Mouse (Mus musculus) lung, postnatal 10 days (tissue): Measurements from ENCODE around the gene Axl.
A peak's percentile ranks its signal among the peaks of the same experiment; 100 is the strongest.
"Not testable (repeated sequence)": the region's sequence is repeated elsewhere in the genome, so short reads cannot be mapped to it uniquely, and the experiment has no call there.

Source experiments
- DNase-seq: peaks from one replicate; pipeline ENCODE4 v3.0.0; 2021

Axl gene

DNA sequence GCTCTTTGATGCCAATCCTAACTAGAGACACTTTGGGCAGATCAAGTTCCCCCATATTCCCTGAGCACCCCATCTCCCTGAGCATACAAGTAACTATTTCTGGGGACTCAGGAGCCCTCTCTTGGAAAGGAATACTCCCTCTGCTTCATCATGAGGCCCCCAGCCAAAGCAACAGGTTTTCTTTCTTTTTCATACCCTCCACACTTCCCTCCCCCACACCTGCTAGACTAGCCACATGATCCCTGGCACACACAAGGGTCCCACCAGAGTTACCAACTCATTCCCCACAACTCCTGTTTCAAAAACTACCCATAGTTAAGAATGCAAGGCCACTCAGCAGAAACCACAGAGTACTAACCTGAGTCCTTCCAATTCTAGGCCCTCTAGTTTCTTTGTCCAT lies 35.4 kb downstream of the Axl start:
- no peak for DNase-seq

DNA sequence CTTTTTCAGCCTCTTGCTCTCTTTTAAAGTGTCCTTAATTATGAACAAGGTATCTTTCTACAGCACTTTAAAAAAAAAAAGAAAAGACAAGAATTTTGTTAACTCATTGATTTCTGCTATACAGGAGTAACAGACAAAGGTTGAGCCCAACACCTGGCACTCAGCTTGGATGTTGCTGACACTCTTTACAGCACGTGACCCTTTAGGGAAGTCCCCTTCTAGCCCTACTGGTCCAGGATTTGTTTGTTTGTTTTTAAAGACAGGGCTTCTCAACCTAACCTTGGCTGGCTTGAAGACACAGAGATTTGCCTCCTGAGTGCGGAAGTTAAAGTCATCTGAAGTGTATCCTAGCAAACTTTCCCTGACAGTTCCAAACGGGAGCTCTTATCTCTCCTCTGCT lies 41.7 kb downstream of the Axl start:
- no peak for DNase-seq

- DNase-seq: no peak
These were observed 50.2 kb downstream of the Axl start for GRCm38 (mm10) chr7:25738277-25738676.

GRCm38 (mm10) chr7:25736920-25737319 lies 51.6 kb downstream of the Axl start:
- no peak for DNase-seq

DNA sequence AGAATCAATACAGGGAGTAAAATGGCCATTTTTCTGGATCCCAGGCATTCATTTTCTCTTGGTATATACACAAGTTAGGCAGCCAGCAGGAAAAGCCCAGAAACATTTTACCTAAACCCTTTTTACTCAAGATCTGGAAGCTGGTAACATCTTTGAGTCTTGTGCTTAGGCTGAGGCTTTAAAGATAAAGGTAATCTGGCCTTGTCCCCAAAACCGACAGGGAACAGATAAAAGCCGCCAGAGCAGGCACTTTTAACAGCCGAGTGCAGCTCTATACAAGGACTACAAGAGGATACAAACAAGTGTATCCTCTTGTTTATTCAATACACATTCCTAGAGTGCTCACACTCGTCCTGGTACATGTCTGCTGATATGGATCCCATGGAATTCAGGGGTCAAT lies 53.5 kb downstream of the Axl start:
- no peak for DNase-seq

DNA sequence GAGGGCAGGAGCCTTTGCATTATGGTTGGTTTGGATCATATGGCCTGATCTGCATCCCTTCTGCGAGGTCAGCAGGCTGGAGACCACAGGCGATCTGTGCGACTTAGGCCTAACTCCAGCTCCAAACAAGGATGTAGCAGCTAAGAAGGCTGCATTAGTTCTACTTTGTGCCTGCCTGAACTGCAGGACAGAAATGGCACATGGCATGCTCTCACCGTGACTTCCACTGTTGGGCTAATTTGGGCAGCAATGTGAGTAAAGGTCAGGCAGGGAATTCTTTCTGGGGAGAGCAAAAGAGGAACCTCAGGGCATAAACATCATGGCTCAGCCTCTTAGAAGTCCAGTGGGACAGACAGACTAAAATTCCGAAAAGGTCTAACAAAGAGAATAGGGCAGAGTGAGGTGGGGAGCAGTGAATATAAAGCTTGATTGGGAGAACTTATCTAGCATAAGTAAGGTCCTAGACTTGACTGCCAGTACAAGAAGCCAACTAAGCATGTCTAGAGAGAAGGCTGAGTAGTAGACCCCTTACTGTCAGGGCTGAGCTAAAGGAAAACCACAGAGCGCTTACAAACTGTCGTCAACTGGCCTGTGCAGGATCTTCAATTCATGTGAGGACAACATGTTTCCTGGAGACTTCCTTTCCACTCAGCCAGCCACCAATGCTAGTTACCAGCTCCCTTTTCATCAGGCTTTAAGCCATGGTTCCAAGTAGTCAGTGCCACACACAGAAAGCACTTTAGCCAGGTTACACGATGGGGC lies 57.0 kb downstream of the Axl start:
- DNase-seq: no peak

DNA sequence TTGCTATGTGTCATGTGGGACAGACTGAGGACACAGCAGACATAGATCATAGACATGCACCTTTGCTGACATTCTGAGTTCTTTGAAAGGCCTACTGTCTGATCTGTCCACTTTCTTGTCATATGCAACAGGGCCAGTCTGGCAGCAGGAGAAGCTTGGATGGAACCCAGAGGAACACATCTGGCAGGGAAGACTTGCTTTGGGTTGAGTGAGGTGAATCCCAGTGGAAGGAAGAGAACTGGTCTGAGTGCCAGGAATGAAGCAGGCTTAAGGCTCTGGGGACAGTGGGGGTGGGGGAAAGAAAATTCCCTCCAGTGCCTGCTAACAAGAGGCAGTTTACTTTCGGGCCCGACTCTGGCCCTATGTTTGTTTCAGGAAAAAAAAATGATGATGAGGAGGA lies 58.6 kb downstream of the Axl start:
- peak; percentile 35 for DNase-seq

- no peak for DNase-seq
These were observed 59.1 kb downstream of the Axl start for GRCm38 (mm10) chr7:25729396-25729795.

- DNase-seq: no peak
These were observed 60.7 kb downstream of the Axl start for GRCm38 (mm10) chr7:25727800-25728199.

GRCm38 (mm10) chr7:25725886-25726285 lies 62.6 kb downstream of the Axl start:
- no peak for DNase-seq

GRCm38 (mm10) chr7:25721776-25722175 lies 66.7 kb downstream of the Axl start:
- DNase-seq: not testable (repeated sequence)

- no peak for DNase-seq
These were observed 67.7 kb downstream of the Axl start for GRCm38 (mm10) chr7:25720760-25721159.

GRCm38 (mm10) chr7:25719761-25720610 lies 68.5 kb downstream of the Axl start:
- peak; percentile 87 for DNase-seq

DNA sequence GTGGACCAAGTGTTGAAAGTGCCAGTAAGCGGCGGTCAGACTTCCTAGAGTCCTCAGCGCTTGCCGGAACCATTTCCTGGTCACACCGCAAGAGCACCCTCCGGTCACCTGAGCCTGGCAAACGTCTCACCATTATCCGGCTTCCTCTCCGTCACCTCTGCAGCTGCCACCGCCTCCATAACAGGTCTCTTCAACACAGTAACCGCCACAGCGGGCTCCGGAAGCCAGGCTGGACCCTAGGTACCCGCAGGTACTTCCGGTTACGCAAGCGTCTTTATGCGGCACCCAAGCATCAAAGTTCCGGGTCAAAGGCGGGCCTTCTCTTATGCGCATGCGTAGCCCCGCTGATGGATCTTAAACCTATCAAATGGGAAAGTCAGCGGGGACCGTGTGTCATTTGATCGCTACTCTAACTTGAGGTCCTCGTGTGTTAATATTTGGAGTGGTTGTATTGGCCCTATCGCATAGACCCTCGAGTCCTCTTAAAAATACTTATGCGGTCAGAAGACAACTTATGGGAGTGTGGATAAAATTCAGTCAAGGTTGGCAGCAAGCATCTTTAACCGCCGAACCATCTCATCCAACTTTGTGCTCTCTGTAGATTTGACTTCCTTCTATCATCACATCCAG lies 69.6 kb downstream of the Axl start, which contains the start of gene Ccdc97:
Ccdc97 (minus strand) TSS at position 301 of the 630 bp plus-strand sequence.
- DNase-seq: peak; percentile 95

GRCm38 (mm10) chr7:25717478-25717877 lies 71.0 kb downstream of the Axl start:
- no peak for DNase-seq

- DNase-seq: no peak
These were observed 72.7 kb downstream of the Axl start for GRCm38 (mm10) chr7:25715731-25716271.

- DNase-seq: no peak
These were observed 73.9 kb downstream of the Axl start for GRCm38 (mm10) chr7:25714581-25714980.

- no peak for DNase-seq
These were observed 75.7 kb downstream of the Axl start for GRCm38 (mm10) chr7:25712801-25713200.

GRCm38 (mm10) chr7:25711731-25712197 lies 76.7 kb downstream of the Axl start:
- DNase-seq: no peak

GRCm38 (mm10) chr7:25711165-25711564 lies 77.3 kb downstream of the Axl start:
- DNase-seq: no peak

GRCm38 (mm10) chr7:25710519-25711130 lies 77.9 kb downstream of the Axl start:
- DNase-seq: peak; percentile 51

GRCm38 (mm10) chr7:25709961-25710360 lies 78.5 kb downstream of the Axl start:
- DNase-seq: peak; percentile 72
